Mouse (Mus musculus) midbrain, embryonic 15.5 days (tissue): ENCODE results near the gene Cnpy4. TPM values are rescaled to one million over a fixed set of nuclear protein-coding genes. Genes with fewer than 3 reads are reported as not detected.

ENCODE experiments used
- ATAC-seq: fragments of 200-750 bp; cut with Nextera tagmentation; replicated peaks from 2 replicates; pipeline ENCODE4 v1.8.0; 2017; ENCODE audit warnings: moderate TSS enrichment
- H3K27ac ChIP-seq: fragments of 300-500 bp; sonication (generic); 2 replicates; pipeline ENCODE4 v1.5.1; 2015; ENCODE audit warnings: mild to moderate bottlenecking, inconsistent platforms
- H3K27me3 ChIP-seq: fragments of 300-500 bp; sonication (generic); replicated peaks from 2 replicates; pipeline ENCODE4 v1.6.1; 2015; ENCODE audit warnings: inconsistent platforms
- H3K36me3 ChIP-seq: fragments of 300-500 bp; sonication (generic); replicated peaks from 2 replicates; pipeline ENCODE4 v1.6.1; 2015; ENCODE audit warnings: inconsistent platforms
- H3K4me1 ChIP-seq: fragments of 300-500 bp; sonication (generic); 2 replicates; pipeline ENCODE4 v1.6.1; 2015; ENCODE audit warnings: inconsistent platforms
- H3K4me2 ChIP-seq: fragments of 300-500 bp; sonication (generic); 2 replicates; pipeline ENCODE4 v1.6.1; 2015; ENCODE audit warnings: inconsistent platforms, mild to moderate bottlenecking, moderate library complexity
- H3K4me3 ChIP-seq: fragments of 300-500 bp; sonication (generic); 2 replicates; pipeline ENCODE4 v1.5.1; 2015; ENCODE audit warnings: mild to moderate bottlenecking, inconsistent platforms
- H3K9ac ChIP-seq: fragments of 300-500 bp; sonication (generic); 2 replicates; pipeline ENCODE4 v1.6.1; 2015; ENCODE audit warnings: mild to moderate bottlenecking, inconsistent platforms
- H3K9me3 ChIP-seq: fragments of 300-500 bp; sonication (generic); 2 replicates; pipeline ENCODE4 v1.6.1; 2016; ENCODE audit warnings: inconsistent platforms
- WGBS: fragments of 180-500 bp; shearing (Covaris S2); methylation state at CpG from one replicate; pipeline ENCODE4 v1.1.7; 2015; ENCODE audit warnings: mixed read lengths; 5-methylcytosine and 5-hydroxymethylcytosine counted together
- polyA plus RNA-seq: library from polyadenylated mRNA; unstranded; fragments of >200 nt; fragmentation: Nextera tagmentation; extraction: Ambion mirVana; gene quantifications from 2 replicates; pipeline ENCODE4 v1.2.1, GENCODE M21; 2015

The Cnpy4 gene
- polyA plus RNA-seq, 1 experiment from 2014 or later = 33.3 TPM

GRCm38 (mm10) chr5:138219864-138220263, 32.6 kb downstream of the Cnpy4 start:
- no peaks in the 10 kb centered on the region for H3K9me3 ChIP-seq
- no peak overlapping the region for H3K9ac ChIP-seq
- 74% methylated on average over 2 of the region's 2 CpGs for WGBS
- no peak overlapping the region for H3K4me3 ChIP-seq
- no peaks in the 10 kb centered on the region for H3K36me3 ChIP-seq
- H3K27ac ChIP-seq = no peak overlapping the region
- no peak overlapping the region for H3K4me2 ChIP-seq
- no peaks in the 10 kb centered on the region for H3K27me3 ChIP-seq
- H3K4me1 ChIP-seq = no peaks in the 10 kb centered on the region
- no peak for ATAC-seq

DNA sequence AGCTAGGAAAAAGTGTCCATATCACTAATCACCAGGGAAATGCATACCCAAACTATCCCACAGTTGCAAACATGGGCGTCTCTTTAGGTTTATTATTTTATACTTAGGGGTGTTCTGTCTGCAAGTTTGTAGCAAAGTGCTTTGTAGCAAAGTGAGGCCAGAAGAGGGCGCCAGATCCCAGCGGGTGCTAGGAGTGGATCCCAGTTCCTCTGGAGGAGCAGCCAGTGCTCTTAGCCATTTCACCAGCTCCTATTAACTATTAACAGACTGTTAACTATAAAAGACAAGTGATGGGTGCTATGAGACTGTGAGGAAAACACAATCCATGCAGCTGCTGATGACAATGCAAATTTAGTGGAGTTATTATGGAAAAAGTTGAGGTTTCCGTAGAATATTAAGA, 34.8 kb downstream of the Cnpy4 start:
- no peak overlapping the region for H3K4me2 ChIP-seq
- H3K4me1 ChIP-seq = no peaks in the 10 kb centered on the region
- H3K9me3 ChIP-seq = no peaks in the 10 kb centered on the region
- WGBS = 26% methylated on average over 4 of the region's 4 CpGs
- H3K4me3 ChIP-seq = no peak overlapping the region
- no peaks in the 10 kb centered on the region for H3K27me3 ChIP-seq
- H3K9ac ChIP-seq = no peak overlapping the region
- ATAC-seq = no peak
- no peaks in the 10 kb centered on the region for H3K36me3 ChIP-seq
- H3K27ac ChIP-seq = no peak overlapping the region

DNA sequence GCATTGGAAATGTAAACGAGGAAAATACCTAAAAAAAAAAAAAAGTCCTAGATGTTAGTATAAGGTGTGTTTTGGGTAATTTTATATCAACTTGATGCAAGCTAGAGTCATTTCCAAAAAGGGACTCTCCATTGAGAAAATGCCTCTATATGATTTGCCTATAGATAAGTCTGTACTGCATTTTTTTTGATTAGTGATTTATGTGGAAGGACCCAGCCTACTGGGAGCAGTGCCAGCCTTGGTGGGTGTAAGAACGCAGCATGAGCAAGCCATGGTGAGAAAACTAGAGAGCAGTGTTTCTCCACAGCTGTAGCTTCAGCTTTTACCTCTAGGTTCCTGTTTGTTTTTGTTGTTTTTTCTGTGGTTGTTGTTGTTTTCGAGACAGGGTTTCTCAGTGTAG, 36.0 kb downstream of the Cnpy4 start:
- no peak for ATAC-seq
- 61% methylated on average over 3 of the region's 3 CpGs for WGBS
- no peak overlapping the region for H3K4me2 ChIP-seq
- no peaks in the 10 kb centered on the region for H3K36me3 ChIP-seq
- no peak overlapping the region for H3K27ac ChIP-seq
- H3K9me3 ChIP-seq = no peaks in the 10 kb centered on the region
- H3K4me3 ChIP-seq = no peak overlapping the region
- H3K4me1 ChIP-seq = no peaks in the 10 kb centered on the region
- H3K27me3 ChIP-seq = no peaks in the 10 kb centered on the region
- no peak overlapping the region for H3K9ac ChIP-seq

GRCm38 (mm10) chr5:138225700-138226099, 38.4 kb downstream of the Cnpy4 start, which contains the start of gene Nxpe5:
Nxpe5 (plus strand) TSS chr5:138225898.
- ATAC-seq = no peak
- no peak within 1 kb of the TSS for H3K27ac ChIP-seq
- no peaks in the 10 kb centered on the region for H3K9me3 ChIP-seq
- 46% methylated on average over 2 of the region's 2 CpGs for WGBS
- H3K4me1 ChIP-seq = no peaks in the 10 kb centered on the region
- no peak within 1 kb of the TSS for H3K4me3 ChIP-seq
- H3K27me3 ChIP-seq = no peaks in the 10 kb centered on the region
- H3K4me2 ChIP-seq = no peak within 1 kb of the TSS
- no peak within 1 kb of the TSS for H3K9ac ChIP-seq
- H3K36me3 ChIP-seq = no peaks in the 10 kb centered on the region

- H3K9me3 ChIP-seq = no peaks in the 10 kb centered on the region
- no peak overlapping the region for H3K4me3 ChIP-seq
- ATAC-seq = no peak
- H3K9ac ChIP-seq = no peak overlapping the region
- WGBS = 80% methylated on average over 4 of the region's 4 CpGs
- no peak overlapping the region for H3K4me2 ChIP-seq
- H3K4me1 ChIP-seq = no peaks in the 10 kb centered on the region
- H3K27ac ChIP-seq = no peak overlapping the region
- no peaks in the 10 kb centered on the region for H3K27me3 ChIP-seq
- H3K36me3 ChIP-seq = no peaks in the 10 kb centered on the region
Measured at GRCm38 (mm10) chr5:138226491-138226890, 39.2 kb downstream of the Cnpy4 start.

- no peak for ATAC-seq
- 70% methylated on average over 2 of the region's 2 CpGs for WGBS
- no peaks in the 10 kb centered on the region for H3K36me3 ChIP-seq
Measured at GRCm38 (mm10) chr5:138227367-138227766, 40.1 kb downstream of the Cnpy4 start.

DNA sequence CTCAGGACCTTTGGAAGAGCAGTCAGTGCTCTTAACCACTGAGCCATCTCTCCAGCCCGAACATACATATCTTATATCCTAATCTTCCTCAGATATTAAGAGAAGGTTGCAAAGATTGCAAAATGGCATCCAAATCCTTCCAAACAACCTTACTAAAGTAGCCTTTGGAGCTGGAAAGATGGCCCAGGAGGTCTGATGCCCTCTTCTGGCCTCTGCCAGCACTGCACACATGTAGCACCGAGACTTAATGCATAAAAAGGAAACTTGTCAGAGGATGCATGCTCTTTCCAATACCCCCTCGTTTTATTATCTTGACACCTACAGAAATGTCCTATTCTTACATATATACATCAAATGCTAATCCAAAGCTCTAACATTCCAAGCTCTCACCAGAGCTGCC, 40.7 kb downstream of the Cnpy4 start:
- Histone ChIP-seq H3K4me1 (no peaks in the 10 kb centered on the region), H3K27ac (no peak overlapping the region), H3K9ac (no peak overlapping the region), H3K4me3 (no peak overlapping the region), H3K9me3 (no peaks in the 10 kb centered on the region), H3K27me3 (no peaks in the 10 kb centered on the region), H3K4me2 (no peak overlapping the region), H3K36me3 (no peaks in the 10 kb centered on the region)
- 65% methylated on average over 3 of the region's 3 CpGs for WGBS
- no peak for ATAC-seq

More at GRCm38 (mm10) chr5:138227367-138227766, 40.1 kb downstream of the Cnpy4 start:
- Histone ChIP-seq H3K9me3 (no peaks in the 10 kb centered on the region), H3K27ac (no peak overlapping the region), H3K4me2 (no peak overlapping the region), H3K27me3 (no peaks in the 10 kb centered on the region), H3K4me3 (no peak overlapping the region), H3K9ac (no peak overlapping the region), H3K4me1 (no peaks in the 10 kb centered on the region)

DNA sequence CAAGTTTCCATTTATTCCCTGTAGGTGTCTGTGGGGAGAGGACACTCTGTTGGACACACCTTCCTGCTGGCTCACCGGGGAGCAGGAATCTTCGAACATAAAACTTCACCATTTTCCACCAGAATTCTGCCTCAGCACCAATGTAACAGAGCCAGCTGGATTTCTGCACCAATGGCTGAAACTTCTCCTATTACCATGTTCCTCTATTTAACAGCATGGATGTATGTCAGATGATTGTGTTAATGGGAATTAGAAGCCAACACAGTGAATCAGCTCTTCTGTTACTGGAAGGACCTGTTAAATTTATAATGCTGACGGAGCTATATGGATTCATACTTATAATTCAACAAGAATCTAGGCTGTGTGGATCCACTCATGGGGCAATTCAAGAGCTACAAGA, 42.2 kb downstream of the Cnpy4 start:
- Histone ChIP-seq H3K4me2 (no peak overlapping the region), H3K9ac (no peak overlapping the region), H3K27me3 (no peaks in the 10 kb centered on the region), H3K9me3 (no peaks in the 10 kb centered on the region), H3K4me3 (no peak overlapping the region), H3K4me1 (no peaks in the 10 kb centered on the region), H3K36me3 (no peaks in the 10 kb centered on the region), H3K27ac (no peak overlapping the region)
- no peak for ATAC-seq
- 95% methylated on average over 3 of the region's 3 CpGs for WGBS

DNA sequence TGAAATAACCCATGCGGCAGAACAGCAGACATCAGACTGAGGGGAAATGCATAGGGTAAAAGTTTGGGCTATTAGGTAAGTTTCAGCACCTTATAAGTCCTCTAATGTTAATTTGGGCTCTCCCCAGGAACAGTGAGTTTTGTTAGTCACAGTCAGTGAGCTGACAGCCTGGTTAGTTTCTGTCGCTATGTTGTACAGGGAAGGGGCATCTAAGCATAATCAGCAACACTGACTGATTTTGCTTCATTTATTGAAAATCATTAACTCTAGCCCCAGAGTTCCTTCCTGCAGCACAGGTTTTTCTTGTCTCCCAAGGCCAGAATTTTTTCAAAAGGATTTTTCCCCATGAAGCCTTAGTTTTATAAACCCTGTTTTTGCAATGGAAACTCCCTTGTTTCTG, 46.5 kb downstream of the Cnpy4 start:
- Histone ChIP-seq H3K27ac (no peak overlapping the region), H3K4me1 (no peaks in the 10 kb centered on the region), H3K4me2 (no peak overlapping the region), H3K27me3 (no peaks in the 10 kb centered on the region), H3K9ac (no peak overlapping the region), H3K9me3 (no peaks in the 10 kb centered on the region), H3K36me3 (no peaks in the 10 kb centered on the region), H3K4me3 (no peak overlapping the region)
- WGBS = 87% methylated on average over 2 of the region's 2 CpGs
- ATAC-seq = no peak

- no peak for ATAC-seq
Measured at GRCm38 (mm10) chr5:138234224-138234623, 46.9 kb downstream of the Cnpy4 start.

GRCm38 (mm10) chr5:138241511-138241910, 54.2 kb downstream of the Cnpy4 start:
- H3K27ac ChIP-seq = no peak overlapping the region

More at GRCm38 (mm10) chr5:138234224-138234623, 46.9 kb downstream of the Cnpy4 start:
- Histone ChIP-seq H3K9me3 (no peaks in the 10 kb centered on the region), H3K27ac (no peak overlapping the region), H3K27me3 (no peaks in the 10 kb centered on the region), H3K36me3 (no peaks in the 10 kb centered on the region), H3K9ac (no peak overlapping the region), H3K4me3 (no peak overlapping the region), H3K4me2 (no peak overlapping the region), H3K4me1 (no peaks in the 10 kb centered on the region)

More at GRCm38 (mm10) chr5:138241511-138241910, 54.2 kb downstream of the Cnpy4 start:
- WGBS = 49% methylated on average over 2 of the region's 2 CpGs
- Histone ChIP-seq H3K4me2 (no peak overlapping the region), H3K4me3 (no peak overlapping the region), H3K4me1 (no peaks in the 10 kb centered on the region), H3K27me3 (no peaks in the 10 kb centered on the region), H3K9me3 (no peaks in the 10 kb centered on the region), H3K36me3 (no peaks in the 10 kb centered on the region), H3K9ac (no peak overlapping the region)
- ATAC-seq = no peak
